Mouse (Mus musculus) forebrain, embryonic 10.5 days (tissue): Measurements from ENCODE around the gene Fbxo34. TPM values are rescaled to one million over a fixed set of nuclear protein-coding genes. Genes with fewer than 3 reads are reported as not detected.
"Not testable (repeated sequence)": the region's sequence is repeated elsewhere in the genome, so short reads cannot be mapped to it uniquely, and the experiment has no call there.

Experiments
- DNase-seq: peaks from one replicate; pipeline ENCODE4 v3.0.0-alpha.2; 2017; ENCODE audit warnings: low spot score; ENCODE audit errors: extremely low spot score
- H3K27ac ChIP-seq: fragments of 300-500 bp; sonication (generic); 2 replicates; pipeline ENCODE4 v1.5.1; 2016; ENCODE audit warnings: mild to moderate bottlenecking
- H3K27me3 ChIP-seq: fragments of 300-500 bp; sonication (generic); 2 replicates; pipeline ENCODE4 v1.6.1; 2016; ENCODE audit warnings: mild to moderate bottlenecking; ENCODE audit not compliant: poor library complexity, severe bottlenecking
- H3K36me3 ChIP-seq: fragments of 300-500 bp; sonication (generic); replicated peaks from 2 replicates; pipeline ENCODE4 v1.6.1; 2016; ENCODE audit warnings: mild to moderate bottlenecking, moderate library complexity
- H3K4me1 ChIP-seq: fragments of 300-500 bp; sonication (generic); 2 replicates; pipeline ENCODE4 v1.6.1; 2016
- H3K4me3 ChIP-seq: fragments of 300-500 bp; sonication (generic); 2 replicates; pipeline ENCODE4 v1.5.1; 2016; ENCODE audit warnings: mild to moderate bottlenecking, moderate library complexity
- H3K9me3 ChIP-seq: fragments of 300-500 bp; sonication (generic); 2 replicates; pipeline ENCODE4 v1.6.1; 2016; ENCODE audit warnings: mild to moderate bottlenecking, moderate library complexity
- WGBS: fragments of 180-500 bp; shearing (Covaris S2); methylation state at CpG from one replicate; pipeline ENCODE4 v1.1.7; 2016; 5-methylcytosine and 5-hydroxymethylcytosine counted together
- polyA plus RNA-seq: library from polyadenylated mRNA; unstranded; fragments of >200 nt; fragmentation: Nextera tagmentation; extraction: Ambion mirVana; gene quantifications from 2 replicates; pipeline ENCODE4 v1.2.1, GENCODE M21; 2016

Gene Fbxo34
- polyA plus RNA-seq, 1 experiment from 2014 or later, result 26.5 TPM

- no peak for DNase-seq
- H3K27me3 ChIP-seq, result no peaks in the 10 kb centered on the region
- H3K4me3 ChIP-seq, result no peak overlapping the region
- 95% methylated on average over 5 of the region's 5 CpGs for WGBS
- H3K4me1 ChIP-seq, result no peaks in the 10 kb centered on the region
- peaks cover 68% of the 10 kb centered on the region for H3K36me3 ChIP-seq
- no peak overlapping the region for H3K27ac ChIP-seq
- no peaks in the 10 kb centered on the region for H3K9me3 ChIP-seq
Observed at GRCm38 (mm10) chr14:47555225-47555624, 105.0 kb downstream of the Fbxo34 start.

GRCm38 (mm10) chr14:47560714-47561113 is 110.5 kb downstream of the Fbxo34 start:
- peaks cover 25% of the 10 kb centered on the region for H3K36me3 ChIP-seq
- no peaks in the 10 kb centered on the region for H3K4me1 ChIP-seq
- no peak overlapping the region for H3K4me3 ChIP-seq
- no peaks in the 10 kb centered on the region for H3K27me3 ChIP-seq
- WGBS, result 90% methylated on average over 2 of the region's 2 CpGs
- H3K27ac ChIP-seq, result no peak overlapping the region
- no peaks in the 10 kb centered on the region for H3K9me3 ChIP-seq
- no peak for DNase-seq

- DNase-seq, result no peak
- WGBS, result 94% methylated on average over 1 of the region's 1 CpGs
- H3K27ac ChIP-seq, result no peak overlapping the region
- no peaks in the 10 kb centered on the region for H3K27me3 ChIP-seq
- no peaks in the 10 kb centered on the region for H3K9me3 ChIP-seq
- H3K36me3 ChIP-seq, result peaks cover 13% of the 10 kb centered on the region
- peaks cover 7% of the 10 kb centered on the region for H3K4me1 ChIP-seq
- H3K4me3 ChIP-seq, result no peak overlapping the region
Observed at GRCm38 (mm10) chr14:47562530-47562929, 112.3 kb downstream of the Fbxo34 start.

- 82% methylated on average over 4 of the region's 4 CpGs for WGBS
- Histone ChIP-seq H3K9me3 (no peaks in the 10 kb centered on the region), H3K27ac (no peak overlapping the region)
Observed at GRCm38 (mm10) chr14:47563106-47563505, 112.9 kb downstream of the Fbxo34 start.

GRCm38 (mm10) chr14:47567962-47568652 is 117.9 kb downstream of the Fbxo34 start:
- H3K27me3 ChIP-seq, result no peaks in the 10 kb centered on the region
- peaks cover 12% of the 10 kb centered on the region for H3K4me1 ChIP-seq
- peak overlapping the region; percentile 86 for H3K27ac ChIP-seq
- WGBS, result under 1% methylated on average over 46 of the region's 46 CpGs
- peak; percentile 96 for DNase-seq
- H3K36me3 ChIP-seq, result no peaks in the 10 kb centered on the region
- peak overlapping the region; percentile 91 for H3K4me3 ChIP-seq
- H3K9me3 ChIP-seq, result no peaks in the 10 kb centered on the region

More at GRCm38 (mm10) chr14:47563106-47563505, 112.9 kb downstream of the Fbxo34 start:
- no peak for DNase-seq
- H3K4me1 ChIP-seq, result peaks cover 12% of the 10 kb centered on the region
- H3K4me3 ChIP-seq, result no peak overlapping the region
- peaks cover 12% of the 10 kb centered on the region for H3K36me3 ChIP-seq
- H3K27me3 ChIP-seq, result no peaks in the 10 kb centered on the region

- DNase-seq, H3K27me3 ChIP-seq, H3K9me3 ChIP-seq, H3K27ac ChIP-seq, H3K4me3 ChIP-seq, H3K36me3 ChIP-seq: not testable (repeated sequence)
- WGBS, result 96% methylated on average over 11 of the region's 11 CpGs
- peaks cover 12% of the 10 kb centered on the region for H3K4me1 ChIP-seq
Observed at GRCm38 (mm10) chr14:47570549-47570948, 120.3 kb downstream of the Fbxo34 start, which contains the start of gene Atg14. Atg14 (minus strand) TSS chr14:47570649.

GRCm38 (mm10) chr14:47572707-47573106 is 122.5 kb downstream of the Fbxo34 start:
- no peaks in the 10 kb centered on the region for H3K9me3 ChIP-seq
- WGBS, result 82% methylated on average over 4 of the region's 4 CpGs
- no peaks in the 10 kb centered on the region for H3K36me3 ChIP-seq
- H3K27me3 ChIP-seq, result no peaks in the 10 kb centered on the region
- H3K4me3 ChIP-seq, result no peak overlapping the region
- H3K4me1 ChIP-seq, result peaks cover 3% of the 10 kb centered on the region
- no peak overlapping the region for H3K27ac ChIP-seq
- DNase-seq, result no peak

GRCm38 (mm10) chr14:47574721-47575120 is 124.5 kb downstream of the Fbxo34 start:
- WGBS, result 76% methylated on average over 11 of the region's 11 CpGs
- Histone ChIP-seq H3K9me3 (no peaks in the 10 kb centered on the region), H3K36me3 (no peaks in the 10 kb centered on the region), H3K4me1 (no peaks in the 10 kb centered on the region), H3K27me3 (no peaks in the 10 kb centered on the region), H3K27ac (no peak overlapping the region), H3K4me3 (no peak overlapping the region)
- no peak for DNase-seq

GRCm38 (mm10) chr14:47576687-47577086 is 126.5 kb downstream of the Fbxo34 start:
- WGBS, result 68% methylated on average over 4 of the region's 4 CpGs
- Histone ChIP-seq H3K36me3 (no peaks in the 10 kb centered on the region), H3K9me3 (no peaks in the 10 kb centered on the region), H3K4me3 (no peak overlapping the region), H3K27ac (no peak overlapping the region), H3K4me1 (no peaks in the 10 kb centered on the region), H3K27me3 (no peaks in the 10 kb centered on the region)
- no peak for DNase-seq

- no peaks in the 10 kb centered on the region for H3K36me3 ChIP-seq
- WGBS, result 88% methylated on average over 2 of the region's 2 CpGs
- no peaks in the 10 kb centered on the region for H3K9me3 ChIP-seq
- no peak for DNase-seq
- H3K27ac ChIP-seq, result no peak overlapping the region
- H3K4me3 ChIP-seq, result no peak overlapping the region
- H3K4me1 ChIP-seq, result no peaks in the 10 kb centered on the region
- no peaks in the 10 kb centered on the region for H3K27me3 ChIP-seq
Observed at GRCm38 (mm10) chr14:47578086-47578485, 127.9 kb downstream of the Fbxo34 start.

GRCm38 (mm10) chr14:47581280-47581679 is 131.1 kb downstream of the Fbxo34 start:
- 60% methylated on average over 1 of the region's 1 CpGs for WGBS
- no peak overlapping the region for H3K4me3 ChIP-seq
- no peaks in the 10 kb centered on the region for H3K9me3 ChIP-seq
- no peaks in the 10 kb centered on the region for H3K4me1 ChIP-seq
- H3K27me3 ChIP-seq, result no peaks in the 10 kb centered on the region
- H3K36me3 ChIP-seq, result no peaks in the 10 kb centered on the region
- no peak for DNase-seq
- no peak overlapping the region for H3K27ac ChIP-seq
